Mouse (Mus musculus): ENCODE results near the gene Mansc4.

The Mansc4 gene

GRCm38 (mm10) chr6:147076878-147077277, 10.0 kb downstream of the Mansc4 start:
- no peak for DNase-seq

DNA sequence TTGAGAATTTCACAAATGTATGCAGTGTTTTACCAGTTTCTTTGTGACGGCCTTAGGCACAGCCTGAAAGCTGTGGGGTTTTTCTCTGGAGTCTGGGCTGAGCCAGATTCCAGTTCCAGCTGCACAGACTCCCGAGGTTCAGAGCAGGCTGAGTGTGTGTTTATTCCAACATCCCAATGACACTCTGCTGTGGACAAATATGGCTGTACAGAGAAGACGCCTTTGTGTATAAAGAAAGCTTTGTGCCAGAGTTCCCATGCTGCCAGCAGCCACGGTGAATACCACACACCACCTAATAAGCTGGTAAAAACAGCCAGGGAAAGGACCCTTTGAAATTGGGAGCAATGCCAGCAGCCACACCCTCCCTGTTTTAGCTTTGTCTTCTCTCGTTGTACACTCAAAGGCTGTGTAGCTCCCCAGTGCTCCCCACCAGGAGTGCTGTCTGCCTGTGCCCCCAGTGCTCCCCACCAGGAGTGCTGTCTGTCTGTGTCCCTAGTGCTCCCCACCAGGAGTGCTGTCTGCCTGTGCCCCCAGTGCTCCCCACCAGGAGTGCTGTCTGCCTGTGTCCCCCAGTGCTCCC, 10.9 kb downstream of the Mansc4 start:
- DNase-seq: no peak

DNA sequence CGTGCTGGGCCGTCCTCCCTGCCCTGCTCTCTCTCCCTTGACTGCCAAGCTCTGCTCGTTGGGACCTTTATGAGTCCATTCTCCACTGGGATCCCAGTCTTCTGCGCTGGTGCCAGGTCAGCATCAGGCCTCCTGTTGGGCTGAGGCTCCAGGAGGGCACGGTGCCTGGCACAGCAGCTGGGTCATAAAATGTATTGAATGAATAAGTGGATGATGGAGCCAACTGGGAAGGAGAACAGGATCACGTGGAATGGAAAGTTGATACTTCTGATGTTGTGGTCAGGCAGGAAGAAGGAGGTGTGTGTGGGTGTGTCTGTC, 21.9 kb downstream of the Mansc4 start:
- peak; percentile 95 for DNase-seq

DNA sequence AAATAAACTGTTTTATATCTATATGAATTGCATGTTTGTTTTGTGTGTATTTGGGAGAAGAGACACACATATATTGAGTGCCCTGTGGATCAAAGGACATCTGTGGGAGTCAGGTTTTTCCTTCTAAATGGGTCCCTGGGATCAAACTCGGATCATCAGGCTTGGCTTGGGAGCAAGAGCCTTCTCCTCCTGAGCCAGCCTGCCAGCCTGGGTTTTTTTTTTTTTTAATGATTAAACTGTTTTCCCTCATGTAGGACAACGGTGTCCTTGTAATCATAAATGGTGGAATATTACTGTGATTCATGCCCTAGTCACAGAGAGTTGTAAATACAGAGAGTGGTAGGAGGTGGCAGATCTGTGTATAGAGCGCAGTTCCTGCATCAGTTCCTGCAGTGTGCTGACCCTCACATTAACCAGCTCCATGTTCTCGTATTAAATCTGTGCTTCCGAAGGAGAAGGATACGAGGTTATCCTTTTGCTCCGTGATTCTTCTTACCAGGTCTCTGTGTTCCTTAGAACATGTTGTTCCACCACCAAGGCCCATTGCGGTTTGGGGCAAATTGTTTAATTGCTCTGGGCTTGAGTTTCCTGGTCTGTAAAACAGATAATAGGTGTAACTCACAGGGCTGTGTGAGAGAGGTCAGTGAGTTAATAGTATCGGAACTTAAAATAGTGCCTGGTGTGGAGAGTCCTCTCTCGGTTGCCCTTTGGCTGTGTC, 22.4 kb downstream of the Mansc4 start:
- peak; percentile 1 for DNase-seq

GRCm38 (mm10) chr6:147062694-147063093, 24.1 kb downstream of the Mansc4 start:
- peak; percentile 55 for DNase-seq

GRCm38 (mm10) chr6:147062034-147062433, 24.8 kb downstream of the Mansc4 start:
- DNase-seq: no peak

- peak; percentile 82 for DNase-seq
Observed at GRCm38 (mm10) chr6:147061630-147062029, 25.2 kb downstream of the Mansc4 start.

DNA sequence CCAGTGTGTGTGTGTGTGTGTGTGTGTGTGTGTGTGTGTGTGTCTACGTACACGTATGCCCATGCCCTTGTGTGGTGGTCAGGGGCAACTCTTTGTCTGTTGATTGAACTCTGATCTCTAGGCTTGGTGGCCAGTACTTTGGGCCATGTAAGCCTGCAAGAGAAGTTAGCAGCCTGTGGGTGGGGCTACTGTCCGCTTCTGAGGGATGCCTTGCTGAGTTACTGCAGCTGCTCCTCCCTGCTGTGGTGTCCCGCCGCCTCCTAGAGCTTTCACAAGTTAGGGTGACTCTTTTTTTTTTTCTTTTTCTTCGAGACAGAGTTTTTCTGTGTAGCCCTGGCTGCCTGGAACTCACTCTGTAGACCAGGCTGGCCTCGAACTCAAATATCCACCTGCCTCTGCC, 27.5 kb downstream of the Mansc4 start:
- DNase-seq: peak; percentile 81

GRCm38 (mm10) chr6:147055374-147055977, 31.4 kb downstream of the Mansc4 start:
- DNase-seq: peak; percentile 61

- DNase-seq: peak; percentile 58
Observed at GRCm38 (mm10) chr6:147053785-147054646, 32.8 kb downstream of the Mansc4 start.

DNA sequence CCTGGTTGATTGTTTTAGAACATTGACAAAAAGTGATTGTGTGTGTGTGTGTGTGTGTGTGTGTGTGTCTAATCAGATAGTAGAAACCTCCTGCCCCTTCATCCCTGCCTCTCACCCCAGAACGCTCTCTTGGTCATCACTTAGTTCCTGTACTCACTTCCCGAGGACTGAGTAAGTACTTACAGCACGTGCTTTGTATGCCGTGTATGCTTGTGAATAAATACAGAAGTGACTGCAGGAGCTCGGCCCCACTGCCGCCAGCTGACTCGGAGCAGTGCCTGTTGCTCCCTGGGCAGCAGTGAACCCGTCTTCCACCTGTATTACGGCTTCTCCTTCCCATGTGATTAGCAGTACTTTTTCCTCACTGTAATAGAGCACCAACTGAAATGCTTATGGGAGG, 34.4 kb downstream of the Mansc4 start:
- DNase-seq: peak; percentile 61

- peak; percentile 67 for DNase-seq
Observed at GRCm38 (mm10) chr6:147051666-147052065, 35.2 kb downstream of the Mansc4 start.

DNA sequence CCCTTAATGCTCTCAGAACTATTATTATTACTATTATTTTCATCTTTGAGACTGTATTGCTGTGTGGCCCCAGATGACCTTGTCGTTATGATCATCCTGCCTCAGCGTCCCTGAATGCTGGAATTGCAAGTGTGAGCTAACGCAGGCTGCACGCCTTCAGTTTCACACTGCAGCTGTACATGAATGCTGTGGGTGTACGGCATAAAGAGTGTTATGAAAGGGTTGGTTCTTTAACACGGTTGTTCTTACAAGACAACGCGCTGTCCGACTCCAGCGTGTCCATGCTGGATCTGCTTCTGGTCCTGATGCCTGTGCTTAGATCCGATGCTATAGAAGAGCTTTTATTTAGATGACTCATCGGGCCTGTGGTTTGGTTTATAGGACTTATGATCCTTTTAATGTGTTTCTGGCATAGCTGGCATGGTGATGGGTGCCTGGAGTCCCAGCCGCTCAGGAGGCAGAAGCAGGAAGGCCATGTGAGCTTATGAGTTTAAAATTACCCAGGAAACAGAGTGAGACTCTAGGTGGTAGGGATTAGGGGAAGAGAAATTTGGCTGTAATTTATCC, 37.5 kb downstream of the Mansc4 start:
- peak; percentile 66 for DNase-seq

DNA sequence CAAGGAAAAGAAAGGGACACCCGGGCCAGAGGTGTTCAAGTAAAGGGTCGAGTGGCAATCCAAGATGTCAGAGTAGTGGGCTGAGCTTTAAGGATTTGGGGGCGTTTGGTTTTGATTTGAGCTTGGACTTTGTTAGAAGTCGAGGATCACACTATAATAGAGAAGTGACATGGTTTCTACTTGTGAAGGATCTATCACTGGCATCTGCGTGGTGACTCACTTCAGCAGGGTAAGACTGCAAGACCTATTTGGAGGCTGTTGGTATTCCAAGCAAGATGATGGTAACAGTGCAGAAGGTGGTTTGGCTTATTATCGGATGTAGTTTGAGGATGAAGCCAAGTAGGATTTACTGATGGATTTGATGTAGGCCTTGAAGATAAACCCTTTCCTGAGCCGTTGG, 43.2 kb downstream of the Mansc4 start:
- DNase-seq: peak; percentile 50

GRCm38 (mm10) chr6:147042291-147043290, 44.2 kb downstream of the Mansc4 start, which contains the start of gene Mrps35:
Gene Mrps35 (plus strand): TSS chr6:147042764.
- DNase-seq: peak; percentile 98

GRCm38 (mm10) chr6:147032303-147032925, 54.4 kb downstream of the Mansc4 start, which contains the start of gene Rep15:
Gene Rep15 (plus strand): TSS chr6:147032584.
- peak; percentile 79 for DNase-seq

GRCm38 (mm10) chr6:147030096-147030885, 56.5 kb downstream of the Mansc4 start:
- peak; percentile 59 for DNase-seq

GRCm38 (mm10) chr6:147029591-147029990, 57.2 kb downstream of the Mansc4 start:
- peak; percentile 92 for DNase-seq

GRCm38 (mm10) chr6:147028396-147028795, 58.4 kb downstream of the Mansc4 start:
- DNase-seq: no peak

Measured in heart, adult 11 months (tissue).